Mouse (Mus musculus): ENCODE results near the gene Gm7849.
"Not testable (repeated sequence)": the region's sequence is repeated elsewhere in the genome, so short reads cannot be mapped to it uniquely, and the experiment has no call there.

Gene Gm7849

GRCm38 (mm10) chr8:21456460-21456859 lies at the start of gene Gm7849:
Gm7849 (minus strand) TSS chr8:21456560.
- DNase-seq (ENCODE audit: low spot score), result not testable (repeated sequence)

DNA sequence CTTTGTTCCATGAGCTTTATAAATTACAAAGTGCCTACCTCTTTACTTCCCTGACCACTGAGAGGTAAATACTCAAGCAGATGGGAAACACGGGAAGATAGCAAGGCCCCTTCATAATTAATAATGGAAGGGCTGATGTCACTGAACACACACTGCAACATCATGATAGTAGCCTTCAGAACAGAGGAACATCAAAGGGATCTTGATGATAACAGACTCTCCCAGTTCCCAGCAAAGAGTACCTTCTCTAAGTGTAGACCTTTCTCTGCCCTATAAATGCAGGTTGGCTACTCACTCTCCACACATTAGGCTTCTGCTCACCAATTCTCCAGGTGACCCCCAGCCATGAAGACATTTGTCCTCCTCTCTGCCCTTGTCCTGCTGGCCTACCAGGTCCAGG lies 29.2 kb downstream of the Gm7849 start, which contains the start of gene Defa36:
TSS of gene Defa36 (plus strand) at position 301 of the 400 bp plus-strand sequence.
- not testable (repeated sequence) for DNase-seq (ENCODE audit: low spot score)

Data from left cerebral cortex, adult 11 months (tissue).